Mouse (Mus musculus) spleen, adult 2 months (tissue): Measurements from ENCODE around the gene Get4.

Source experiments
- CTCF ChIP-seq: fragments of 200-500 bp; IDR thresholded peaks from 2 replicates; pipeline ENCODE4 v1.5.1; 2011; ENCODE audit warnings: mild to moderate bottlenecking, inconsistent platforms; ENCODE audit not compliant: insufficient read depth, insufficient read length, insufficient replicate concordance; ENCODE audit errors: extremely low read depth
- POLR2A ChIP-seq: fragments of 200-500 bp; IDR thresholded peaks from 2 replicates; pipeline ENCODE4 v1.6.1; 2011; ENCODE audit warnings: low read depth, low read length, inconsistent platforms

DNA sequence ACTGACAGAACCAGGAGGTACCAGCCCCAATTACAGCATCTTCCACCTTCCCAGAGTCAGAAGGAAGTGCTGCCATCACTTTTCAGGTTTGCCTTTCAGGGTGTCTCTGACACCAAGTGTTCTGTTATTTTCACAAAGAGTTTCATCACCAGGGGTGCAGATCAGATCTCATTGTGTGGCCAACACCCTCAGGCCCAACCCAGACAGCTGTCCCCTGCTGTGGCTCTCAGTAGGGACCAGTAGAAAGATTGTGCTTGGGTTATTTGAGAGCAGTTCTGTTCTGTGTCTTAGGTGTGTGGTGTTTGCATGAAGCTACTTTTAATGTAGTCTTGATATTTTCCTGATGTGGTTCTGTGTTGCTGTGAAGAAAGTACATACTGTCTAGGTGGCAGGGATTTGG lies 43.9 kb upstream of the Get4 start:
- TF ChIP-seq CTCF (no peak), POLR2A (no peak)
